Mouse (Mus musculus) frontal cortex, postnatal 25 days (tissue): ENCODE results near the gene Irf8.
A peak's percentile ranks its signal among the peaks of the same experiment; 100 is the strongest.

ENCODE experiments used
- DNase-seq, 2 experiments: peaks; one replicate each; pipeline ENCODE4 v3.0.0; 2022; ENCODE audit warnings: low spot score in 2 of 2

The Irf8 gene

GRCm38 (mm10) chr8:120735770-120736481, at the start of gene Irf8:
Gene Irf8 (plus strand): TSS chr8:120736358.
- DNase-seq, result peak; percentile 64 to 65

- no peak for DNase-seq
Observed at GRCm38 (mm10) chr8:120686576-120686975, 49.6 kb upstream of the Irf8 start.

- no peak for DNase-seq
Observed at GRCm38 (mm10) chr8:120687786-120688185, 48.4 kb upstream of the Irf8 start.

GRCm38 (mm10) chr8:120688511-120688910, 47.6 kb upstream of the Irf8 start:
- DNase-seq, result no peak

GRCm38 (mm10) chr8:120692934-120693333, 43.2 kb upstream of the Irf8 start:
- DNase-seq, result no peak

GRCm38 (mm10) chr8:120693861-120694493, 42.2 kb upstream of the Irf8 start:
- DNase-seq, result no peak

- DNase-seq, result no peak
Observed at GRCm38 (mm10) chr8:120696401-120697153, 39.6 kb upstream of the Irf8 start.

GRCm38 (mm10) chr8:120697154-120697978, 38.8 kb upstream of the Irf8 start:
- DNase-seq, result no peak

GRCm38 (mm10) chr8:120697979-120698272, 38.2 kb upstream of the Irf8 start:
- no peak for DNase-seq

GRCm38 (mm10) chr8:120698426-120698825, 37.7 kb upstream of the Irf8 start:
- no peak for DNase-seq

- no peak for DNase-seq
Observed at GRCm38 (mm10) chr8:120699079-120699478, 37.1 kb upstream of the Irf8 start.

- no peak for DNase-seq
Observed at GRCm38 (mm10) chr8:120699565-120699964, 36.6 kb upstream of the Irf8 start.

- DNase-seq, result no peak
Observed at GRCm38 (mm10) chr8:120700053-120700452, 36.1 kb upstream of the Irf8 start.

GRCm38 (mm10) chr8:120701758-120702465, 34.2 kb upstream of the Irf8 start:
- DNase-seq, result no peak

GRCm38 (mm10) chr8:120704203-120704602, 32.0 kb upstream of the Irf8 start:
- no peak for DNase-seq

GRCm38 (mm10) chr8:120705163-120705562, 31.0 kb upstream of the Irf8 start:
- DNase-seq, result no peak

GRCm38 (mm10) chr8:120706193-120706592, 30.0 kb upstream of the Irf8 start:
- no peak for DNase-seq

- no peak for DNase-seq
Observed at GRCm38 (mm10) chr8:120709176-120709575, 27.0 kb upstream of the Irf8 start.

- no peak for DNase-seq
Observed at GRCm38 (mm10) chr8:120715200-120715599, 21.0 kb upstream of the Irf8 start.

- DNase-seq, result no peak
Observed at GRCm38 (mm10) chr8:120715996-120716680, 20.0 kb upstream of the Irf8 start.
